Mouse (Mus musculus): ENCODE measurements around the gene Unkl.
"Not testable (repeated sequence)": the region's sequence is repeated elsewhere in the genome, so short reads cannot be mapped to it uniquely, and the experiment has no call there.

The Unkl gene

GRCm38 (mm10) chr17:25220746-25221145, 32.5 kb downstream of the Unkl start:
- no peak for DNase-seq

GRCm38 (mm10) chr17:25221821-25222503, 33.8 kb downstream of the Unkl start:
- DNase-seq, result peak; percentile 42 to 51

GRCm38 (mm10) chr17:25222504-25222940, 34.3 kb downstream of the Unkl start:
- DNase-seq, result peak in 1 of 2 experiments; percentile 27

GRCm38 (mm10) chr17:25222951-25223601, 34.9 kb downstream of the Unkl start:
- DNase-seq, result no peak

GRCm38 (mm10) chr17:25224586-25225222, 36.5 kb downstream of the Unkl start:
- DNase-seq, result no peak

GRCm38 (mm10) chr17:25225659-25226058, 37.5 kb downstream of the Unkl start:
- no peak for DNase-seq

- DNase-seq, result no peak
Observed at GRCm38 (mm10) chr17:25227991-25228390, 39.8 kb downstream of the Unkl start.

GRCm38 (mm10) chr17:25230014-25230655, 41.9 kb downstream of the Unkl start:
- not testable (repeated sequence) for DNase-seq

- no peak for DNase-seq
Observed at GRCm38 (mm10) chr17:25230700-25231099, 42.5 kb downstream of the Unkl start.

- not testable (repeated sequence) for DNase-seq
Observed at GRCm38 (mm10) chr17:25231621-25232020, 43.4 kb downstream of the Unkl start.

- no peak for DNase-seq
Observed at GRCm38 (mm10) chr17:25235635-25236034, 47.4 kb downstream of the Unkl start.

- peak; percentile 69 to 79 for DNase-seq
Observed at GRCm38 (mm10) chr17:25239695-25240636, 51.8 kb downstream of the Unkl start, which contains the start of the genes Gnptg and Tsr3. Gene Gnptg, minus strand, starts transcription at chr17:25240124. Gene Tsr3, plus strand, starts transcription at chr17:25240170.

GRCm38 (mm10) chr17:25243131-25243780, 55.1 kb downstream of the Unkl start:
- DNase-seq, result no peak

- no peak for DNase-seq
Observed at GRCm38 (mm10) chr17:25244239-25244638, 56.0 kb downstream of the Unkl start.

GRCm38 (mm10) chr17:25248033-25248750, 60.0 kb downstream of the Unkl start:
- no peak for DNase-seq

- no peak for DNase-seq
Observed at GRCm38 (mm10) chr17:25250181-25250835, 62.1 kb downstream of the Unkl start.

- no peak for DNase-seq
Observed at GRCm38 (mm10) chr17:25252643-25253042, 64.4 kb downstream of the Unkl start.

- DNase-seq, result no peak
Observed at GRCm38 (mm10) chr17:25253760-25254159, 65.6 kb downstream of the Unkl start.

- no peak for DNase-seq
Observed at GRCm38 (mm10) chr17:25255110-25255509, 66.9 kb downstream of the Unkl start.

- no peak for DNase-seq
Observed at GRCm38 (mm10) chr17:25256140-25256754, 68.0 kb downstream of the Unkl start, which contains the start of gene Baiap3. Gene Baiap3, minus strand, starts transcription at chr17:25256364.
